Mouse (Mus musculus) thymus, adult 2 months (tissue): ENCODE measurements around the gene Cacna1c. TPM values are rescaled to one million over a fixed set of nuclear protein-coding genes. Genes with fewer than 3 reads are reported as not detected.

Experiments used
- DNase-seq: peaks from one replicate; pipeline ENCODE4 v3.0.0; 2021
- H3K27ac ChIP-seq: fragments of 200-500 bp; 2 replicates; pipeline ENCODE4 v1.5.1; 2012; ENCODE audit warnings: low read length, control low read depth; ENCODE audit not compliant: control insufficient read depth, insufficient read depth
- H3K27me3 ChIP-seq: fragments of 200-500 bp; 2 replicates; pipeline ENCODE4 v1.6.1; 2012; ENCODE audit warnings: mild to moderate bottlenecking, low read length, moderate library complexity, mixed read lengths; ENCODE audit not compliant: control insufficient read depth, insufficient read depth
- H3K36me3 ChIP-seq: fragments of 200-500 bp; 2 replicates; pipeline ENCODE4 v1.6.1; 2012; ENCODE audit warnings: mild to moderate bottlenecking, low read length, moderate library complexity; ENCODE audit not compliant: control insufficient read depth, insufficient read depth
- H3K4me1 ChIP-seq: fragments of 200-500 bp; replicated peaks from 2 replicates; pipeline ENCODE4 v1.6.1; 2012; ENCODE audit warnings: low read length; ENCODE audit not compliant: control insufficient read depth, insufficient read depth
- H3K4me3 ChIP-seq: fragments of 200-500 bp; 2 replicates; pipeline ENCODE4 v1.5.1; 2012; ENCODE audit warnings: mild to moderate bottlenecking, low read length, control low read depth, moderate library complexity; ENCODE audit not compliant: control insufficient read depth, insufficient read depth
- CTCF ChIP-seq: fragments of 200-500 bp; IDR thresholded peaks from 2 replicates; pipeline ENCODE4 v1.5.1; 2012; ENCODE audit warnings: mild to moderate bottlenecking, control low read depth, low read length, moderate library complexity, borderline replicate concordance; ENCODE audit not compliant: control insufficient read depth, poor library complexity, insufficient read depth; ENCODE audit errors: extremely low read depth
- POLR2A ChIP-seq: fragments of 200-500 bp; IDR thresholded peaks from 2 replicates; pipeline ENCODE4 v1.6.1; 2012; ENCODE audit warnings: mild to moderate bottlenecking, low read length, control low read depth, moderate library complexity; ENCODE audit not compliant: control insufficient read depth, poor library complexity, insufficient read depth; ENCODE audit errors: extremely low read depth
- WGBS: fragments of 180-500 bp; shearing (Covaris S2); methylation state at CpG from one replicate; pipeline ENCODE4 v1.1.7; 2018; 5-methylcytosine and 5-hydroxymethylcytosine counted together
- polyA plus RNA-seq: library from polyadenylated mRNA; depleted of rRNA; stranded (reverse); fragments of >200 nt; gene quantifications from 2 replicates; pipeline ENCODE4 v1.2.3, GENCODE M21; 2012

The Cacna1c gene
- polyA plus RNA-seq, 1 experiment: 4.8 TPM

DNA sequence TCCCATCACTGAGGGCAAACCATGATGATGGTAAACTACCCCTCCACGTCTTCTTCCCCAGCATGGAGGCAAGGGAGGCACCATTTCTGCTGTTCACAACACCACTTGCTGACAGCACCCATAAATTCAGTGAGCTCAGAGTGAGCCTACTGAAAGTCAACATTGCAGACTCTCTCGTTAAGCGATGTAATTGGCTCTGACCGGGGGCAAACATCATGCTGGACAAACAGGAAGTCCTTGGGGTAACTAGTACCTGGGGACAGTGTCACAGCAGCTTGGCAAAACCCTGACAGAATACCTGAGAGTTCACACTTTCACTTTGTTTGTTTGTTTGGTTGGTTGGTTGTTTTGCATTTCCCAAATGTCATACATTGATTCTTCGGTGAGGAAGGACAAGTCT, 131.3 kb downstream of the Cacna1c start:
- Histone ChIP-seq H3K36me3 (no peaks in the 10 kb centered on the region), H3K4me3 (no peak overlapping the region), H3K27me3 (no peaks in the 10 kb centered on the region), H3K4me1 (no peaks in the 10 kb centered on the region), H3K27ac (no peak overlapping the region)
- no peak for DNase-seq
- 86% methylated on average over 5 of the region's 5 CpGs for whole genome bisulfite sequencing
- TF ChIP-seq CTCF (no peak), POLR2A (no peak)

DNA sequence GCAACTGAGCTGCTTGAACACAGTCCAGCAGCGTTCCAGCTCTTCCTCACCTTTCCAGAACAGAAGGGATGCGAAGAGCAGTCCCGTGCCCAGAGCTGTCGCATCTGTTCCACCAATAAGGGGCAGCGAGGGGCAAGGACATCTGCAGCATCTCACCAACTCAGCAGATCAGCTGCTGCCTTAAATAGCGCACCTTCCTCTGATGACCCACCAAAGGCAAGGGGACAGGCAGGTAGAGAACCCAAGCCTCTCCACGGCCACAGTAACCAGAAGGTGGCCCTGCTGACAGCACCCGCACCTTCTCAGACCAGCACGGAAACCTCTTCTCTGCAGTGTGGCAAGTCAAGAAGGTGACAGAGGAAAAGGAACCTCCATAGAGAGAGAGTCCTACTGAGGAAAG, 131.8 kb downstream of the Cacna1c start:
- no peak for DNase-seq
- H3K27ac ChIP-seq: no peak overlapping the region
- 92% methylated on average over 9 of the region's 9 CpGs for WGBS
- H3K36me3 ChIP-seq: no peaks in the 10 kb centered on the region
- TF ChIP-seq CTCF (no peak), POLR2A (no peak)
- H3K4me1 ChIP-seq: no peaks in the 10 kb centered on the region
- no peaks in the 10 kb centered on the region for H3K27me3 ChIP-seq
- H3K4me3 ChIP-seq: no peak overlapping the region

DNA sequence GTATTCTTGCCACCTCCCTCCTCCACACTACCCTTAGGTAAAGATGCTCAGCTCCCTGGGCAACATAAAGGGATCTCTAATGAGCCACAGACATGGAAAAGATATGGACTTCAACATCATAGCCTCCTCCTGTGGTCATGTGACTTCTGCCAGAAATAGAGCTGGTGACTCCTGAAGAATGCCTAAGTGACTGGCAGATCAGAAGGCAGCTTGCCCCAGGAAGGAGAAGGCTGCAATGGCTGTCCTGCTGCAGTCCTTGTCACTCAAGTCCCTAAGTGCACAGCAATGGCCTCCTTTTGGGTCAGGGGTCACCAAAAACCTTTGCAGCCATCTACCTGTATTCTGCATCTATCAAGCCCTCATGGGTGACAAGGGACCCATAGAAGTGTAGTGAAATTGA, 133.5 kb downstream of the Cacna1c start:
- no peaks in the 10 kb centered on the region for H3K27me3 ChIP-seq
- no peaks in the 10 kb centered on the region for H3K36me3 ChIP-seq
- no peaks in the 10 kb centered on the region for H3K4me1 ChIP-seq
- no peak overlapping the region for H3K4me3 ChIP-seq
- no peak for DNase-seq
- H3K27ac ChIP-seq: no peak overlapping the region
- no peak for TF ChIP-seq CTCF
- no peak for TF ChIP-seq POLR2A

DNA sequence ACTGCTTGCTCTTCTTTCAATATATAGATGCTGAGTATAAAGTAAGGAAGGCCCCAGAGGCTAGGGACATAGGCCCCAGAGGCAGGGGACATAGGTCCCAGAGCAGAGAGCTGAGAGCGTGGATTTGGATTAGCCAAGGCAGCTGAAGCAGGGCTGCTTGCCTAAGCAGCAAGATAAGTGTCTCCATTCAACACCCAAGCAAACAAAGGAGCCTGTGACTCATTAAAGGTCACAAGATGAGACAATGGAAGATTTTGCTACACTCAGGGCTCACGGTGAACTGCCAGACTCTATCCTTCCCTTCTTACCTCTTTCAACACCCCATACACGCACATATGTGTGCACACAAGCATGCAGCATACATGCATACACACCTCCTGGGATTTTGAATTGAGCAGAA, 137.3 kb downstream of the Cacna1c start:
- H3K4me1 ChIP-seq: no peaks in the 10 kb centered on the region
- H3K4me3 ChIP-seq: no peak overlapping the region
- WGBS: 88% methylated on average over 3 of the region's 3 CpGs
- no peak for DNase-seq
- TF ChIP-seq CTCF: no peak
- no peak for TF ChIP-seq POLR2A
- H3K27me3 ChIP-seq: no peaks in the 10 kb centered on the region
- no peak overlapping the region for H3K27ac ChIP-seq
- no peaks in the 10 kb centered on the region for H3K36me3 ChIP-seq

DNA sequence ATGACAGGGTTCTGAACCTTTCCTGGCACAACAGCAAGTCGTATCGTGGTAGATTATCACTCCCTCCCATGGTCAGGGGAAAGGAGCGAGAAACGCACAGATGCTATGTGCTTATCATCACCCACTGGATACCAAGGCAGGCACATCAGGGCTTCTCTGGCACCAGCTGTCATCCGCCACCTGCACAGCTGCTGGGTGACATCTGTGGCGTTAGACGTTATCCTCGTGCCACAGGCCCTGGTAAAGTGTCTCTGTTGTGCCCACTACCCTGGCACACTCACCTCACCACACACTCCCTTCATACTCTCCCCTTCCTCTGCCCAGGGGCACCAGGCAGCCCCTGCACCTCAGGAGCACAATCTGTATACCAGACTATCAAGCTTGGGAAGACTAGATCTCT, 137.8 kb downstream of the Cacna1c start:
- no peaks in the 10 kb centered on the region for H3K4me1 ChIP-seq
- TF ChIP-seq POLR2A: no peak
- TF ChIP-seq CTCF: no peak
- no peaks in the 10 kb centered on the region for H3K27me3 ChIP-seq
- H3K27ac ChIP-seq: no peak overlapping the region
- no peaks in the 10 kb centered on the region for H3K36me3 ChIP-seq
- WGBS: 90% methylated on average over 8 of the region's 8 CpGs
- no peak for DNase-seq
- no peak overlapping the region for H3K4me3 ChIP-seq

DNA sequence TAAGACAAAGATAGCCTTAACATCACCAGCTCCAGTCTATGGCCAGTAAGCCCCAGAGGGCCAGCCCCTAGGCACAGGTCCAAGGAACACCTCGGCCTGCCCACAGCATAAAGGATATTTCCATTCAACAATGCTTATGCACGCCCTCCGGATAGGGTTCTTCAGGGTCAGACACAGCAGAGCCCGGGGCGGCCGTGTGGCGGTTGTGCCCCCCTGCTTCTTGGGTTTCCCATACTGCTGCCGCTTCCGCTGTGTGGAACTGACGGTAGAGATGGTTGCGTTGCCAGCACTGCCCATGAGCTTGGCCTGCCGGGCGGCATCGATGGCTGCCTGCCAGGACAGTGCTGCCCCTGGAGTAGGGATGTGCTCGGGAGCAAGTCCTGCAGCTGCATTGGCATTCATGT, 139.1 kb downstream of the Cacna1c start:
- H3K4me3 ChIP-seq: no peak overlapping the region
- no peaks in the 10 kb centered on the region for H3K36me3 ChIP-seq
- no peaks in the 10 kb centered on the region for H3K27me3 ChIP-seq
- no peak overlapping the region for H3K27ac ChIP-seq
- no peak for TF ChIP-seq POLR2A
- TF ChIP-seq CTCF: no peak
- H3K4me1 ChIP-seq: no peaks in the 10 kb centered on the region
- DNase-seq: no peak
- WGBS: 93% methylated on average over 15 of the region's 15 CpGs

DNA sequence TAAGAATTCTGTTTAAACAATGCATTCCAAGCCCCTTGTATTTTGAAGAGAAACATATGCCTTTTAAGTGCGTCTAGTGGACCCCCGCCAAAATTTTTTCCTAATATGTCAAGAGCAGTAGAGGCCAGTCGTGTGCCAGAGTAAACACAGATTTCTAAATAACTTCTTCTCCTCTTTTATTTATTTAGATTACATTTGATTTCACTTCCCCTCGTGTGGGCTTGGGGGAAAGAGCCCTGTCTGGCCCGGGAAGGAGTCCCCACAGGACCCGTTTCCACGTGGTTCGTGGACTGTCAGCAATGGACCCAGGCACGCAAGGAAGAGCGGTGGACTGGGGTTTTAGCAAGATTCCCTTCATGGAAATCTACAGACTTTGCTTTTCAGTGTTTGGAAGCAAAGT, 143.4 kb downstream of the Cacna1c start:
- Histone ChIP-seq H3K4me3 (no peak overlapping the region), H3K27ac (no peak overlapping the region), H3K4me1 (no peaks in the 10 kb centered on the region), H3K27me3 (no peaks in the 10 kb centered on the region), H3K36me3 (no peaks in the 10 kb centered on the region)
- no peak for TF ChIP-seq POLR2A
- no peak for TF ChIP-seq CTCF
- 82% methylated on average over 10 of the region's 10 CpGs for WGBS
- no peak for DNase-seq
